Mouse (Mus musculus): ENCODE results near the gene Atp6v0b.

Gene Atp6v0b

DNA sequence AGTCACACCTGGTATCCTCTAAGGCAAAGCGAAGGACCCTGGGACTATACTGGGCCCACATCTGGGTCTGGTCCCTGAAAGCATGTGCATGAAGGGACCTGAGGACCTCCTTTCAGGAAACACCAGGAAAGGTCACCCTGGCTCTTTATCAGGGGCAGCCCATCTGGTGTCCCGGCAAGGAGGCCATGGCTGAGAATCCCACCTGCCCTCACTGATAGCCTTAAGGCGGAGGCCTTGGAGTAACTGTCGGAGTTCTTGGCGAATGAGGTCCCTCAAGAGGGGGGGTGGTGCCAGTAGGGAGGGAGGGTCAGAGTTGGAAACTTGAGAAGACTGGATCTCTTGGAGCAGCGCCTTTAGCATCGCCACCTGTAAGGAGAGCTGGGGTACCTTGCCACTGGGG lies 15.3 kb downstream of the Atp6v0b start:
- DNase-seq (ENCODE audit: low spot score): no peak

- DNase-seq (ENCODE audit: low spot score): no peak
Observed at GRCm38 (mm10) chr4:117870437-117870836, 16.7 kb downstream of the Atp6v0b start.

- DNase-seq (ENCODE audit: low spot score): no peak
Observed at GRCm38 (mm10) chr4:117869317-117869716, 17.8 kb downstream of the Atp6v0b start.

DNA sequence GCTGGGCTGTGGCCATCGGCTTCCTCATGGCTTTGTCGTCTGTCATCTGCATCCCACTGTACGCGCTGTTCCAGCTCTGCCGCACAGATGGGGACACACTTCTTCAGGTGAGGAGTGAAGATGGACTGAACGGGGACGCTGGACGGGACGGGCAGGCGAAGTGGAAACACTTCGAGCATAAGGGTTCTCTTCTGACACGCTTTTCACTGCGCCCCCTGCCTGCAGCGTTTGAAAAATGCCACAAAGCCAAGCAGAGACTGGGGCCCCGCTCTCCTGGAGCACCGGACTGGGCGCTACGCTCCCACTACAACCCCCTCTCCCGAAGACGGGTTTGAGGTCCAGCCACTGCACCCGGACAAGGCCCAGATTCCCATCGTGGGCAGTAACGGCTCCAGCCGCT lies 19.3 kb downstream of the Atp6v0b start:
- DNase-seq (ENCODE audit: low spot score): peak; percentile 81

GRCm38 (mm10) chr4:117867000-117867399 lies 20.1 kb downstream of the Atp6v0b start:
- DNase-seq (ENCODE audit: low spot score): no peak

- DNase-seq (ENCODE audit: low spot score): no peak
Observed at GRCm38 (mm10) chr4:117866083-117866482, 21.1 kb downstream of the Atp6v0b start.

DNA sequence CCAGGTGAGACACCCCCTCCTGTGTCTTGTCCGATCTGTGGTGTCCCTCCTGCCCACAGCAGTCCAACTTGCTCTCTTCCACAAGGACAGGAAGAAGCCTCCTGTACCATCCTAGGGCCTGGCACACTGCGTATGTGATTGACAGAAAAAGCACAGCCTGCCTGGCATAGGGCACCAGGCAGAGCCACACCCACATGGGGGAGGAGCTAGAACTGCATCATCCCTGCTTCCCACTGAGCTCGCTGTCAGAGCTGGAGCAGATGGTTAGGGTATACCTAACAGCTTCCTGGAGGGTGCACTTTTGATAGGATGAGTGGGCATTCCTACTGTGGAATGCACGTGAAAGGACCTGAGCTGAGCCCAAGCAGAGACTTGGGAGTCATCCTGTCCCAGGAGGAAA lies 24.3 kb downstream of the Atp6v0b start:
- DNase-seq (ENCODE audit: low spot score): peak; percentile 25

GRCm38 (mm10) chr4:117860570-117860969 lies 26.6 kb downstream of the Atp6v0b start:
- no peak for DNase-seq (ENCODE audit: low spot score)

DNA sequence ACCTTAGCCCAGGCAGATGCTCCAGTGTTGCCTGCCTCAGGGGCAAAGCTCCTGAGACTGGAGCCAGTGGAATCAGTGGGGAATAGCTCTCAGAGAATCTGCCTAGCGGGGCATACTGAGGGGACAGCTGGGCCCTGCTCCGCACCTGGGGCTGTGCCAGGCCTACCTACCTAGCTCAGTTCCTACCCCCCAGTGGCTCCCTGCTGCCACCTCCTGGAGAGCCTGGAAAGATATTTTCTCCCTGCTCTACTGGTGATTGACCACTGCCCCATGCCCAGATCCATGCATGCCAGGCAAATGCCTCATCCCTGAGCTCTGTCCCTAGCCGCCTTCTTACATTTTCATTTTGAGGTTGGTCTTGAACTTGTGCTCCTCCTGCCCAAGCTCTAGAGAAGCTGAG lies 28.3 kb downstream of the Atp6v0b start:
- DNase-seq (ENCODE audit: low spot score): peak; percentile 37

- DNase-seq (ENCODE audit: low spot score): no peak
Observed at GRCm38 (mm10) chr4:117855146-117855545, 32.0 kb downstream of the Atp6v0b start.

DNA sequence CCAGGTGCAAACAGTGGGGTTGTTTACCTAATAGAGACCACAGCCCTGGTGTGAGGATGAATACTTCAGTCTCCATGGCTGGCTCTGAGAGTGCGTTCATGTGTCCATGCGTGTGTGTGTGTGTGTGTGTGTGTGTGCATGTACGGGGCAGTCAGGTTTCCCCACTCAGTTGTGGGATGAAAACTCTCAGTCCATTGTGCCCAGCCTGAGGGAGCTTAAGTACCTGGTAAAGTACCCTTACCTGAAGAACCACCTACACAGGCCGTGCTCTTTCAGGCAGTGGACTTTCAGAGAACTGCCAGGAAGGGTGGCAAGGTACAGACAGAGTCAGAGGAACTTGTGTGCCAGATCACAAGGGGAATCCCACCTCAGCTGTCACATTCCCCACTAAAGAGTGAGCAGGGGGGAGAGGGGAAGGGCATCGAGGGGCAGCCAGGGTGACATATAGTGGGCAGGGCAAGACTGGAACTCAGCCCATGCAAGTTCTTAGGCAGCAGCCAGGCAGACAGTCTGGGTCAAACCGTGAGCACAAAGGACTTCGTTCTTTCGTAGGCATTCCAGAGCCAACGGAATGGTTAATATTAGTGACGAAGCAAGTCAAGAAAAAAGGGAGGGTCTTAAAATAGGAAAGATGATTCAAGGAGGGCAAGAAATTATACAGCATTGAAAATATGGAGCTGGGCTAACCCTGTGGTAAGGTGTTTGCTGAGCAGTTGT lies 34.8 kb downstream of the Atp6v0b start:
- no peak for DNase-seq (ENCODE audit: low spot score)

GRCm38 (mm10) chr4:117850871-117851270 lies 36.3 kb downstream of the Atp6v0b start:
- DNase-seq (ENCODE audit: low spot score): no peak

GRCm38 (mm10) chr4:117850176-117850575 lies 37.0 kb downstream of the Atp6v0b start:
- DNase-seq (ENCODE audit: low spot score): no peak

- DNase-seq (ENCODE audit: low spot score): no peak
Observed at GRCm38 (mm10) chr4:117849506-117849905, 37.6 kb downstream of the Atp6v0b start.

- DNase-seq (ENCODE audit: low spot score): no peak
Observed at GRCm38 (mm10) chr4:117849063-117849462, 38.1 kb downstream of the Atp6v0b start.

DNA sequence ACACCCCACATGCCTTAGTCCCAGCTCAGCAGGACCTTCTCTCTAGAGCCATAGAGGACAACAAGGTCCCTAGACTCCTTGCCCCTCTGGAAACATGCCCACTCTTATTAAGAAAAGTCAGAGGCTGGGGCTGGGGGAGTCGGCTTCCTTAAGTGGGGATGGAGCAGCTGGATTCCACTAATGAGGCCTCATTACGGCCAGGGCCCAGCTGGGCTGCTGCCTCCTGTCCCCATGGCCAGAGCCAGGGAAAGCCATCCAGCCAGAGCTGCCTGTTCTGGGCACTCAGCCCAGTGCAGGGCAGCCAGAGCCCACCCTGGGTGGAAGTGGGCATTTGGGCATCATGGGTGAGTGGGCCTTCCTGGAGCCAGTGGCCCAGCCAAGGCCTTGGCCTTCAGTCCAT lies 40.1 kb downstream of the Atp6v0b start:
- DNase-seq (ENCODE audit: low spot score): no peak

GRCm38 (mm10) chr4:117846261-117846660 lies 40.9 kb downstream of the Atp6v0b start:
- no peak for DNase-seq (ENCODE audit: low spot score)

DNA sequence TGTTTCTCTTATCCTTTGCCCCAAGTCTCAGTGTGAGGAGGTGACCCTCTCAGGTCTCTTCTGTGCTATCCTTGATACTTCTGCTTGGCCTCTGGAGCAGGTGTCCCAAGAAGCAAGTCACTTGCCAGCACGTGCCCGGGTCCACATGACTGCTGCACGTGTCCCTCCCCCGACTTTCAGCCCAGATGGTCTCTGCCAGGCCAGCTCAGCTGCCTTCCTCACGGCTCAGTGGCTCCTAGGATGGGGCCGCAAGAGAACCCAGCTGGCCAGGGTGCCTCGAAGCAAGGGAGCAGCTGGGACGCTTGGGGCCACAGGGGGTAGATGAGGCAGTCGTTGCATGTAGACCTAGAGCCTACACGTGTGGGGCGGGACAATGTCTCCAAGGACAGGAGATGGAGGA lies 41.8 kb downstream of the Atp6v0b start:
- DNase-seq (ENCODE audit: low spot score): no peak

GRCm38 (mm10) chr4:117844467-117844866 lies 42.7 kb downstream of the Atp6v0b start:
- DNase-seq (ENCODE audit: low spot score): no peak

DNA sequence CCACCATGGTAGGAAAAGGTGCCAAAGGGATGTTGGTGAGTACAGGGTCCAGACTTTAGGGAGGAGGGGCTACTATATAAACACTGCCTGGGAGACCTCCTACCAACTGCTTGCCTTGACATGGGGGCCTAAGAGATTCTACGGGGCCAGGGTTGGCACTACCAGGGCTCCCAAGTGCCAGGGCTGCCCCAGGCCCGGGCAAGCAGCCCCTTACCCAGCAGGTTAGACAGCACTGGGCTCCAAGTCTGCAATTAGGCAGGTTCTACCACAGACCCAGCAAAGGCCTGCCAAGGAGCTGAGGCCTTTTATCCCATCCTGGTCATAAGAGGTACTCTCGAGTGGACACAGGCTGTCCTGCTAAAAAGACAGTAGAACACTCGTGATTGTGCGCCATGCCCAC lies 44.0 kb downstream of the Atp6v0b start:
- DNase-seq (ENCODE audit: low spot score): no peak

DNA sequence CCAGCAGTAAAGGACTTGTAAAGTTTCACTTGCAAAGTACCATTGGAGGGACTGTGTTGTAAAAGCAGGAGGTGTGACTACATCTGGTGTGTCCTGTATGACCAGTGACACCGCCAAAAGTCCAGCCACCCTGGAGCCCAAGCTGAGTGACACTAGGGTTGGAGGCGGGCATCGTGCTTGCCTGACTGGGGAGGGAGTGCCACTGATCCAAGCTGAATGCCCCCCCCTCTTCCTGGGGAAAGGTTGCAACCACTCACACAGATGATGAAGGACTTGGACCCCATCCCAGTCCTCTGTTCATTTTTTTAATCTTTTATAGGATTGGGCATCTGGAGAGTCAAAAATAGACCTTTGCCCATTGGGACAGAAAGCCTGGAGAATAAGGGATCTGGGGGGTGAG lies 45.6 kb downstream of the Atp6v0b start:
- no peak for DNase-seq (ENCODE audit: low spot score)

- no peak for DNase-seq (ENCODE audit: low spot score)
Observed at GRCm38 (mm10) chr4:117840821-117841220, 46.3 kb downstream of the Atp6v0b start.

GRCm38 (mm10) chr4:117839366-117839765 lies 47.8 kb downstream of the Atp6v0b start:
- no peak for DNase-seq (ENCODE audit: low spot score)

- DNase-seq (ENCODE audit: low spot score): no peak
Observed at GRCm38 (mm10) chr4:117837271-117837670, 49.9 kb downstream of the Atp6v0b start.

Measured in embryo, embryonic 10.5 days (tissue).